Mouse (Mus musculus): ENCODE data around the gene Prkar1b.

DNA sequence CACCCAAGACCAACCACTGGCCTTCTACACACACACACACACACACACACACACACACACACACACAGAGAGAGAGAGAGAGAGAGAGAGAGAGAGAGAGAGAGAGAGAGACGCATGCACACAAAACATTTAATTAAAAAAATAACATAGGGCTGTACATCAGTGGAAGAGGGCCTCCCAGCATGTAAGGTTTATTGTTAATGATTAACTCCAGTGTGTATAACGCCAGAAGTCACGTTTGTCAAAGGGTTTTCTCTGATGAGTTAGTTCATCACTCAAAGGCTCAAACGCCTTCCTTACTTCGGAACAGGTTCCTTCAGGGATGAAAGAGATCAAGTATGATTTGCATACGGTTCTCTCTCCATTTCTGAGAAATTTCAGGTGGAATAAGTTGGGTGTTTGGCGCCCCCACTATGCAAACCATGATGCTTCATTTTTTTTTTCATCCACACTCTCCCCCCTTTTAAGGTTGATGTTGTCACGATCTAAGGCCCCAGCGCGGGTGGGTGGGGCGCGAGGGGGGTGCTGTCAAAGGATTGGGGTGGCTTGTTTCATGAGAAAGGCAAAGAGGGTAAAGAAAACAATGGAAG, 21.2 kb downstream of the Prkar1b start:
- TF ChIP-seq CTCF (IDR thresholded peaks at IDR 0.05; ENCODE audit: low read depth, low read length) (no peak), POLR2A (IDR thresholded peaks at IDR 0.05; ENCODE audit: extremely low read depth, insufficient read depth, low read length) (no peak)

Measured in liver, adult 2 months (tissue).